Mouse (Mus musculus): ENCODE data around the gene Etv6.

GRCm38 (mm10) chr6:134050466-134050865 lies 15.0 kb downstream of the Etv6 start:
- TF ChIP-seq CTCF (IDR thresholded peaks at IDR 0.05; ENCODE audit: low read depth) (no peak), EP300 (IDR thresholded peaks at IDR 0.05; ENCODE audit: low read depth) (no peak)
